Mouse (Mus musculus) kidney, postnatal 36 days (tissue): ENCODE data around the gene Sema3f.

Experiments
- DNase-seq, 2 experiments: peaks; one replicate each; pipeline ENCODE4 v3.0.0; 2021 to 2022; ENCODE audit warnings: mixed read lengths in 2 of 2

Sema3f gene

GRCm38 (mm10) chr9:107714221-107714952 is 4.1 kb upstream of the Sema3f start:
- peak; percentile 61 to 72 for DNase-seq

GRCm38 (mm10) chr9:107709096-107709696 is 1.1 kb downstream of the Sema3f start:
- DNase-seq = no peak

- no peak for DNase-seq
Observed at GRCm38 (mm10) chr9:107708439-107709095, 1.7 kb downstream of the Sema3f start.

DNA sequence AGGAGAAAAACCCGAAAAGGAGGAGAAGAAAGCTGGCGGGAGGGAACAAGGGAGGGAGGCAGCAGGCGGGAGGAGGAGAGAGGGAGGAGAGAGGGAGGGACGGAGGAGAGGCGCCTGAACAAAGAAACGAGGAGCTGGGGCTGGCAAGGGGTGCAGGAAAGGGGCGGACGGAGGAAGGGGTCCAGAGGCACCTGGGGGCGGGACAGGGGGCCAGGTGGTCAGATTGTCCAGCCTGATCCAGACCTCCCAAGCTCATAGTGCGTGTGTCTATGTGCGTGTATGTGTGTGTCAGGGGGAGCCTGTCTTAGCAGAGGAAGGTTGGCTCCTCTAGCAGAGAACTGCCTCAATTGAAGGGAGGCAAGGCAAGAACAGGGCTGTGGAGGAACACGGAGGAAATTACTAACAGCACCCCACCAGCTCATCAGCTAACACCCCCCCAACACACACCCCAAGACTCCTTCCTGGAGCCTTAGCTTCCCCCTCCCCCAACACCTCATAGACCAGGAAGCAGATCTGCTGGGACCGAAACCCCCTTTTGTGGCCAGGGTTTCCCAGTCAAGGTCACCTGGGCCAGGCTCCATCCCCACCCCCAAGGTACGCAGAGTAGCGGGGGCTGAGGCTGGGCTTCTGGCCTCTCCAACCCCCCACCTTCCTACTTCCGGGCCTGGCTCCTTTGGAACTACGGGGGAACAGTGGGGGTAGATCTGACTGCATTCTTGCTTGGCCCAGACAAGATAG is 2.4 kb downstream of the Sema3f start:
- DNase-seq = peak in 1 of 2 experiments; percentile 18

- DNase-seq = no peak
Observed at GRCm38 (mm10) chr9:107706781-107707211, 3.5 kb downstream of the Sema3f start.

- DNase-seq = peak; percentile 43 to 59
Observed at GRCm38 (mm10) chr9:107703337-107704122, 6.7 kb downstream of the Sema3f start.

DNA sequence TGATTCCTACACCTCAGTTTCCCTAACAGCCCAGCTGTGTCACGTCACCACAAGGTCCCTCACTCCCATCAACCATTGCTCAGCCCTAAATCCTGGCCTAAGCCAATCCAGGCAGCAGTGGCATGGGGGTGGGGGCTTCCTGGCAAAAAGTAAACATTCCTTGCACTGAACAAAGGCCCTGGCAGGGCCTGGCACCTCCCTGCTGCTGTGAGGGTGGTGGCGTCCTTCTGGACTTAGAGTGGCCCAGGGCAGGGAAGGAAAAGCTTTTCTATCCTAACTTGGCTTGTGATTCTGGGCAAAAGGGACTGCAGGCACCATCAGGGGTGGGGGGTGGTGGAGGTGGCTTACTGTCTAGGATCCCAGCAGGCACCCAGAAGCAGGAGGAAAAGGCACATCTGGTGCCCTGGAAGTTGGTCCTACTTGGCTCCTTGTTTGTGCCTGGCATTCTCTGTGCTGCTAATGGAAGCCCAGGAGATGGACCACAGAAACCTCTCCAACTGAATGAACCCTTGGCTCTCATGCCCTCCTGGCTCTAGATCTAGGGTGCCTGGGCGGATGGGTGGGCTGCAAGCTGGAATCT is 7.6 kb downstream of the Sema3f start:
- DNase-seq = no peak

- peak; percentile 81 to 83 for DNase-seq
Observed at GRCm38 (mm10) chr9:107701594-107701993, 8.7 kb downstream of the Sema3f start.

DNA sequence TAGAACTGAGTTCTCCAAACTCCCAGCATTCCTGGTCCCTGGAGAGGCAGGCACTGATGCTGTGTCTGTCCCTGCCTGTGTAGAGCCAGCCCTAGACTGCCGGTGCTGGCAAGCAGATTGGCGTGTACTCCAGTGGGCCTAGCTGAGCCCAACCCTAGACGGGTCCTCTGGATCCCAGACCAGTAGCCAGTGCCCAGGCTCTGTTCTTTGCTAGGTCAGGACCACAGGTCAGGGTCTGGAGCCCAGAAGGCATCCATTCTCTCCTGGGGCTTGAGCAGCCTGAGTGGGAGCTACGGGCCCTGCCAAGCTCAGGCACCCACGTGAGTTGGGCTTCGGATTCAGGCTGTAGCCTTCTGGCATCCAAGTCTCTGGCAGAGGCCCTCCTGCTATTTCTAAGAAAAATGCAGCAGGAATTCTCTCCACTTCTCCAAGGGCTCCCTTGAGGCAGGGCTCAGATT is 10.1 kb downstream of the Sema3f start:
- peak in 1 of 2 experiments; percentile 34 for DNase-seq

DNA sequence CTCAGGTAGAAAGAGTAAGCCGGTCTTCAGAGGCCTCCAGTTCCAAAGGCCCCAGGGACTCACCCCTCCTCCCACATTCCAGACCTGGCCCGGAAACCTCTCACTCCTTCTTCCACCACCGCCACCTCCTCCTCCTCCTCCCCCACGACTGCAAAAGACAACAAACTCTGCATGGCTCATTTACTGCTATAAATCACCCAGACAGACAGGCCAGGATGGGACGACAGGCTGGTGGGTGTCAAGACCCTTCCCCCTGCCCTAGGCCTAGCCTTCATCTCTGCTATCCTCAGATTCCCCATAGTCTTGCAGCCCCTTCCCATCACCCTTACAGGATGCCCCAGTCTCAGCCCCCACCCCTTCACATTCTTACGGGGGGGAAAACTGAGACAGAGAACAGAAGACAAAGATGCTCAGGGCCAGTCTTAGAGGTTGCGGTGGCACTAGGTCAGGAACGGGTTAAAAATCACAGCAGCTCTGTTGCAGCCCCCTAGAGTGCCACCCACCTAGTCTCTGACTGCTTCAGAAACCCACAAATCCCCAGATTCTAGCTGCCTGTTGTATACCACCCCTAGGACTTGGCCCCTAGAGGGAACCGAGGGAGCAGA is 10.8 kb downstream of the Sema3f start:
- peak; percentile 45 to 49 for DNase-seq

DNA sequence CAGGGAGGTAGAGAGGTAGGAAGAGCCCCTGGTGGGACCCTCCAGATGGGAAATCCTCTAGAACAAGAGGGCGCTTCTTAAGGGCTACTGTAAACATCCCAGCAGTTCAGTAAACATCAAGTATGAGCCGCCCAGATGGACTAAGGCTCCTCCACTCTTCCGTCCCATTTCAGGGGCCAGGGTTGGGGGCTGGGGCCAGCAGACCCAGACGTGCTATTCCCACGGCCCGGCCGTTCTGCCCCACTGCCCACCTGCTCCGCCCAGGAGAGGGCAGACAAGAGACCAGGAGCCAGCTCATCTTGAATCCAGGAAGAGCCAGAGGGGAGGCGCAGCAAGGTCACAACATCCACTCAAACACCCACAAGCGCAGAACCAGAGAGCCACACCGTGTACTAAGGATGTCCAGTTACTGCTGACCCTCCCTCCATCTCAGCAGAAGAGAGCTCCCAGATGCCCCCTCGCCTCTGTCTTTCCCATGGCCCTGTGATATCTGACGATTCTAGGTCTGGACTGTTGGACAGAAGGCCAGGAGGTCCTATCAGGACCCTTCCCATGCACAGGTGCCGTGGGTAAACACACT is 11.6 kb downstream of the Sema3f start:
- DNase-seq = peak; percentile 68 to 76

- no peak for DNase-seq
Observed at GRCm38 (mm10) chr9:107697811-107698521, 12.3 kb downstream of the Sema3f start.

DNA sequence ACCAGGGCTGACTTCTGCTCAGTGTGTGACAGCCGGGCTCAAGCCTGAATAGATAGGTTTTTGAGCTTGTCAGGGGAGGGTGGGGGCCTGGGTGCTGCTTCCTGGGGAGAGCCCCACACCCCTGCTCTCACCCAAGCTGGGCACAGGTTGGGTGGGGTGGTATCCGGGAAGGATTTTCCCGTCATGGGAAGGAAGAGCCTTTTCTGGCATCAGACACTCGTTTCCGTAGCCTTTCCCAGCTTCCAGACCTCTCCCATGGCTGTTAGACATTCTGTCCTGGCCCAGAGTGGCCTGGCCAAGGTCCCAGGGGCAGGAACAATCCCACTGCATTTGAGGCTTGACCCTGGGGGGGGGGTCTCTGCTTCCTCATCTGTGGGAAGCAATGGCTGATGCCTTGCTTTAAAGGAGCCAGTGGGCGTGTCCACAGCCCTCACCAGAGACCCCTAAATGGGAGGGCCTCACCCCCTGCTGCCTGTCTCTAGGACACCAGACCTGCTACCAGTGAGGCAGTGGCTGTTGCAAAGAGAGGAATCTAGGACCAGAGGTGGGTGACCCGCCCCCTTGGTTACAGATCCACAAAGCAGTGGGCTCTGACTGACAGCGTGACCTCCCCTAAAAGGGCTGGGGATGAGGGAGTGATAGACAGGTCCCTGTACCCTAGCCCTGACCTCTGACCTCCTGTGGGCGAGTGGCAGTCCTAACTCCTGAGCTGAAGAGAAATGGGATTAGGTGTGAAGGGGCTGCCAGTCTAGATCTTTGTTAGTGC is 13.2 kb downstream of the Sema3f start:
- peak; percentile 61 to 74 for DNase-seq

GRCm38 (mm10) chr9:107696106-107696479 is 14.2 kb downstream of the Sema3f start:
- DNase-seq = no peak

GRCm38 (mm10) chr9:107695441-107696105 is 14.7 kb downstream of the Sema3f start:
- DNase-seq = peak; percentile 56 to 79

- peak; percentile 60 to 66 for DNase-seq
Observed at GRCm38 (mm10) chr9:107694627-107695026, 15.6 kb downstream of the Sema3f start.

- DNase-seq = no peak
Observed at GRCm38 (mm10) chr9:107693433-107693987, 16.8 kb downstream of the Sema3f start.

DNA sequence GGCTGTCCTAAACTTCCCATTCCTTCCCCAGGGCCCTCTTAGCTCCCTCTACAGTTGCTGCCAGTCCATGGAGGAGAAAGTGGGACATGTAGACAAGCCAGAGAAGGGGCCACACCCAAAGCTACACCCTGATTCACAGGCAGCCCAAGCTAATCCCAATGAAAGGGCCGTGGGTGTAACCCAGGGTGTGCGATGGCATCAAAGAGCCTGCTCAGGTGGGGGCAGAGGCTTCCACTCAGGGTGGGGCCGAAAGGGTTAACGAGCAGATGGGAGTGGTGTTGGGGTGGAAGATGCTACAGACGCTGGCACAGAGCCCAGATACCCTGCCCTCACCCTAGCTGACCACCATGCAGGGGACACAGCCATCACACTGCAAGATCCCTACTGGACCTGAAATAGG is 17.5 kb downstream of the Sema3f start:
- no peak for DNase-seq

- DNase-seq = no peak
Observed at GRCm38 (mm10) chr9:107690391-107690790, 19.9 kb downstream of the Sema3f start.
